Mouse (Mus musculus): ENCODE measurements at regions not wholly inside any gene's neighbourhood (a gene's known extent, or its start where the extent isn't known, plus 50 kb on each side); places are given as distances from the start of the nearest gene placed in this dataset.

DNA sequence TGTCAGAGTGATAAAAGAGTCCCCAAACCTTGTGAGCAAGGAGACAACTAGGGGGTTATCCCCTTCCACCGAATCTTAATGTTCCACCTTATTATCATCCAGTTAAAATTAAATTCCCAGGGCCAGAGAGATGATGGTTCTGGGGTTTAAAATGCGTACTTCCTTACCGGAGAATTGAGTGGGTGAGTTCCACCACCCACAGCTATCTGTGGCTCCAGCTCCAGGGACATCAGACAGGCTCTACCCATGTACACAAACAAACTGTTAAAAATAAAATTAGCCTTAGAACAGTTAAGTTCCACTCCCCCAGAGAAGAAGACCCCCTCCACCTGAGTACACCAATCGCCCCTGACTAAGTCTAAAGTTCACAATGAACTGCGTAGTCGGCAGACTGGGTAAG is 52.0 kb upstream of the Mgat5 start:
- CTCF ChIA-PET = no interaction called here
- POLR2A ChIA-PET = interaction anchor here in 1 of 4 experiments (0.6 kb wide), 1 partner anchor 35 kb away, joined by 4 read pairs; no protein-coding TSS in a partner anchor

DNA sequence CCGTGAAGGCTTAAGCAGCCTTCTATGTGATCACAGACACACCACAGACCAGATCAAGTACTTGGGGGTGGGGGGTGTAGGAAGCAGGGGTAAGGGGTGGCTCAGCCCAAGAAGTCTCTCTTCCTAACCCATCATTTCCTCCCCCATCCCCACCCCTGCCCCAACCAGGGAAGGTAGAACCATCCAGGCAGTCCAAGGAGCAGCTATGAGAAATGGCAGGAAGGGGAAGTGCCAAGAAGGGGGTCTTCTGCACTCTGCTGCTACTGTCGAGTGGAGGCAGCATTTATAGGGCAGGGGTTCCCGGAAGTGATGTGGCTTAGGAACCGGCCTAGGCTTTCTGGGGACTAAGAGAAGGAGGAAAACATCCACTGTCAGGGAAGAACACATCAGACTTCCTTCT is 69.3 kb upstream of the Mgat5 start:
- ChIA-PET POLR2A (no interaction called here), CTCF (no interaction called here)

- CTCF ChIA-PET = interaction anchor here in 1 of 4 experiments (0.6 kb wide), 1 partner anchor 269 kb away, joined by 3 read pairs; no protein-coding TSS in a partner anchor
- POLR2A ChIA-PET = interaction anchor here in 1 of 4 experiments (0.6 kb wide), 1 partner anchor 122 kb away, joined by 3 read pairs; no protein-coding TSS in a partner anchor
Observed at GRCm38 (mm10) chr1:127131871-127132270, 72.9 kb upstream of the Mgat5 start.

- POLR2A ChIA-PET = no interaction called here
- CTCF ChIA-PET = interaction anchor here in 1 of 4 experiments (0.6 kb wide), 1 partner anchor 36 kb away, joined by 4 read pairs; no protein-coding TSS in a partner anchor
Observed at GRCm38 (mm10) chr1:127124862-127125261, 80.0 kb upstream of the Mgat5 start.

GRCm38 (mm10) chr1:127118019-127118418 is 86.8 kb upstream of the Mgat5 start:
- CTCF ChIA-PET = no interaction called here
- POLR2A ChIA-PET = interaction anchor here in 1 of 4 experiments (0.6 kb wide), 1 partner anchor 53 kb away, joined by 3 read pairs; no protein-coding TSS in a partner anchor

DNA sequence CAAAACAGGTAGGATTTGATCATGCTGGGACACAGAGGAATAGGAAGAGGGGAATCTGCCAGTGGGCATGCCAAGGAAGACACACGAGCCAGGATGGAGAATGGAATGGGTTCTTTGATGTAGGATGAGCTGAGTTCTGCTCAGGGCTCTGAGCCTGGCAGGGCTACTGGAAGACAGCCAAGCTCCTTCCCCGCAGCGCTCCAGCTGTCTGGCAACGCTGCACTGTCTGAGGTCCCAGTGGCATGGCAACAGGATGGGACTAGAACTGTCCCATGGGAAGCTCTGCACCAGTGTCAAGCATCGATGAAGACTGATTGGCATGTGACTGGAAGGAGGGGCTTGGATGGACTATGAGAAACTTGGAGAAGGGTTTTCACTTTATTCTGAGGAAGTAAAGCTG is 97.3 kb upstream of the Mgat5 start:
- CTCF ChIA-PET = interaction anchor here in 1 of 4 experiments (0.7 kb wide), 1 partner anchor 61 kb away, joined by 3 read pairs; no protein-coding TSS in a partner anchor
- POLR2A ChIA-PET = no interaction called here

DNA sequence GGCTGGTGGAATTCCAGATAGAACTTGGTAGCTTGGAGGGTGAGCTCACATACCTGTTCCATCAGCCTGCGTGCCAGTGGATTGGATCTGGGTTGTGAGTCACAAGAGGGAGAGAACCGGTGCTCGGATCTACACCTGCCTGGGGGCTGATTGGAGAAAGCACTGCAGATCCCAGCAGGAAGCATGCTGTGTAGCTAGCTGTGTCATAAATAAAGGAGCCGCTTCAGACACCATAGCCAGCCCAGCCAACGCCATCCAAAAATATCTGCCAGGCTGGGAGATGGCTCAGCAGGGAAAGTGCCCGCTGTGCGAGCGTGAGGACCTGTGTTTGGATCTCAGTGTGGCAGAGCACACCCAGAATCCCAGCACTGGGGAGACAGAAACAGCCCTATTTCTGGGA is 99.0 kb upstream of the Mgat5 start:
- CTCF ChIA-PET = no interaction called here
- POLR2A ChIA-PET = no interaction called here

DNA sequence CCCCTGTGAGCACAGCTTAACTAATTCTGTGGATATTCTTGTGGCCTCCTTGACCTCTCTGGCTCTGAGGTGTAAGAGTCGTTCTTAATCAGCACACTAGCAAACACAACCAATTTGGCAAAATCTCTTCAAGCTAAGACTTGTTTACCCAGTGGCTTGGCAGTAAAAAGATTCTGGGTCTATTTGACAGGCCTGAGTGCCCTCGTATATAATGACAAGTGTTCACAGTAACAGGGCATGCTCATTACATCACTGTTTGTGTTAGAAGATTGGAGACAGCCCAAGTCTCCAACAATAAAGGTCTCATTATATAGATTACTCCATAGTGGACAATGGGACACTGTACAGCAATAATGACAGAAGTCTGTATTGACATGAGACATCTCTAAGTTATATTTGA is 101.2 kb upstream of the Mgat5 start:
- CTCF ChIA-PET = interaction anchor here in 1 of 4 experiments (0.5 kb wide), 1 partner anchor 291 kb away, joined by 3 read pairs; no protein-coding TSS in a partner anchor
- POLR2A ChIA-PET = no interaction called here

DNA sequence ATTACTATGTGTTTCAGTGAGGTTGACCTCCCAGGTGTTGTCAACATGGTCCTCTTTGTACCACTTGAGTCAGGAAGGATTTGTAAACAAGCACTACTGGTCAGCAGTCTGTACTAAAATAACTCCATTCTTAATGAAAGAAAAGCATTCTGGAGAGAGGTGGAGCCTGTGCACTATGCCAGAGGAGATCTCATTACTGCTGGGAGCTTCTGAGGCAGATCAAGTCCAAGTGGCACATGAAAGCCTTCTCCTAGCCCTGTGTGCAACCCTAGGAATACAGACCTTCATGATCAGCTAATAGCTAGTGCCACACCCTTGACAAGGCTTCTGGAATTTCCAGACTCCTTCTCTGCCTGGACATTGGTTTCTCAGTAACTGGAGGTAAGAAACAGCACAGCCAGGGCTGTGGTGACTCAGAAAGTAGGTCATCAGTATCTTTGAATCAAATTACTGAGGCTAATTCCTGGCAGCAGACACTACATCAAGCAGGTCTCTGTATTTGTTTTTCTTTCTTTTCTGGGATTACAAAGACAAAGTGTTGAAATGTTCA is 105.9 kb upstream of the Mgat5 start:
- POLR2A ChIA-PET = no interaction called here
- CTCF ChIA-PET = interaction anchor here in 1 of 4 experiments (0.6 kb wide), 1 partner anchor 165 kb away, joined by 6 read pairs; no protein-coding TSS in a partner anchor

DNA sequence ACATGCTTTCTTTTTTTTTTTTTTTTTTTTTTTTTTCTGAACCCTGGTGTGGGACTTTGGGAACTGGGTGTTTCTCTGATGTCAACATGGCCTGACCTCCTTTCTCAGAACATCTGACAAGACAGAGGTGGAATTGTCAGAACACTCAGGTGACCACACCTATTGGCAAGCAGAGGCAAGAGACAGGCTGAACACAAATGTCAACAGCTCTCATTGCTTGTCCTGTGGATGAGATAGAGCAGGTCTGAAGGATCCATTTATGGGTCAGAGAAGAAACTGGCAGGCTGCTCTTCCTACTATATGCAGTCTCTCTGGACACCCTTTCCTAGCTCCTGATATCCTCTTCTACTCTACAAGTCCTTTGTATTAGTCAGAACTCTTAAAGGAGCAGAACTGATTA is 117.2 kb upstream of the Mgat5 start:
- CTCF ChIA-PET = no interaction called here
- POLR2A ChIA-PET = no interaction called here

- ChIA-PET CTCF (no interaction called here), POLR2A (no interaction called here)
Observed at GRCm38 (mm10) chr1:127085988-127086387, 118.8 kb upstream of the Mgat5 start.

DNA sequence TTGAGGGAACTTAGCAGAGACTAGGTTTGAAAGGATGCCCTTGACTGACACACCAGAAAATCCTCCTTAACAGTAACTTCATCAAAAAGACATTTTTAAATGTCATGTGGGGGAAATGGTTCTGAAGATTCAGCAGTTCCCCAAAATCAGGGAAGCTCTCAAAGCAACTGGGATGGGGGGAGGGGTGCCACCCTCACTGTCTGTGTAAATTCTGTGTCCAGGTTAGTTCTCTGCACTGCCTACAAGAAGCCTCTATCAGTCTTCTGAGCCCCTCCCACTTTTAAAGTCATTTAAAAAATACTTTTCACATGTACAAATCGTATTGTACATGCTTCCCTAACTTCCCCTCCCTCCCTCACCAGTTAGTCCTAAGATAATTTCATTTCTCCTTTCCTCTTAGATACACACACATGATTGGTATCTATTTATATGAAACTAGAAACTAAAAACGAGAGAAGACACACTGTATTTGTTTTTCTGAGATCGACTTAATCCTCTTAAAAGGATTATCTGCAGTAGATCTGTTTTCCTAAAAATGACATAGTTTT is 121.0 kb upstream of the Mgat5 start:
- ChIA-PET POLR2A (no interaction called here), CTCF (no interaction called here)

GRCm38 (mm10) chr1:127079012-127079411 is 125.8 kb upstream of the Mgat5 start:
- POLR2A ChIA-PET = interaction anchor here in 1 of 4 experiments (0.7 kb wide), 1 partner anchor 164 kb away, joined by 3 read pairs; no protein-coding TSS in a partner anchor

DNA sequence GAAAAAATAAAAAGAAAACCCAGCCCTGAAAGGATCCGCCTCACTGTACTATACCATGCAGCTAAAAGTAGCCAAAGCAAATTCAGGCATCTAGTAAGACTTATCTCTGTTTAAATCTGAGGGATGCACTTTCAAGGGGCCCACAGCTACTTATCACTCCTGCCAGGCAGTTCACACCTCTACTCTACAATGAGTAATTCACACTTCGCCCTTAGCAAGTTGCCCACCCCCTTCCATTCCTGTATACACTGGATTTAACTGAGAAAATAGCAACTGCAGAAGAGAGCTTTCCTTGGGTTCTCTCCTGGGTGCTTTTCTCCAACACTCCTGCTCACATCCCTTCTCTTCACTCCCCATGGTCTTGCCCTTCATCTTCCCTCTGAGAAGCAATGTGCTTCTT is 142.4 kb upstream of the Mgat5 start:
- ChIA-PET CTCF (no interaction called here), POLR2A (no interaction called here)

More at GRCm38 (mm10) chr1:127079012-127079411, 125.8 kb upstream of the Mgat5 start:
- CTCF ChIA-PET = interaction anchor here in 2 of 4 experiments (0.5 to 0.6 kb wide), 2 partner anchors 22 to 405 kb away, joined by 3 to 5 read pairs; no protein-coding TSS in a partner anchor

DNA sequence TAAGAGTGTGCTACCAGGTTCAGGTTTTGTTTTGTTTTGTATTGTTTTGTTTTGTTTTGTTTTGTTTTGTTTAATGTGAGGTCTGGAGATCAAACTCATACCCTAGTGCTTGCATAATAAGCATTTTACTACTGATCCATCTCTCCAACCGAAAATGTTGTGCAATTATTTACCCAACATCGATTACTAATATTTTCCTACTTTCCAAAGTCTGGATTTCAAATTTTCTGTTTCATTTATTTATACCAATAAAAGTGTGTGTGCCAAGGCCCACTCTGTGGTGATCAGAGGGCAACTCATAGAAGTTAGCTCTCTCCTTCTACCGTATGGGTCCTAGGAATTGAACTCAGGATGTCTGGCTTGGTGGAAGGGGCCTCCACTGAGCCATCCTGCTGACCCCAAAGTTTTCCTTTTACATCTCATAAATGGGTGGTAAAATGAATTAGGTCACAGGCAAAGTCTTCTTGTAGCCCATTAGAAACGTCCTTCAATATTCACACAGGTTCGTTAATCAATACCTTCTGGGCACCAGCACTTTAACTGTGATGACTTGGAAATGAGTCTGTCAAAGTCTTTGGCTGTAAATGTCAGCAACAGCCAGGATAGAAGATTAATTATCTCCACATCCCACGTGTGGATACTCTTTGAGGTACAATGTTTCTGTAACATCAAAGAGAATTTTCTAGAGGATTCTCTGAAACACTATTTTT is 158.9 kb upstream of the Mgat5 start:
- CTCF ChIA-PET = no interaction called here
- POLR2A ChIA-PET = no interaction called here

GRCm38 (mm10) chr1:127034748-127035147 is 170.1 kb upstream of the Mgat5 start:
- ChIA-PET POLR2A (no interaction called here), CTCF (no interaction called here)

DNA sequence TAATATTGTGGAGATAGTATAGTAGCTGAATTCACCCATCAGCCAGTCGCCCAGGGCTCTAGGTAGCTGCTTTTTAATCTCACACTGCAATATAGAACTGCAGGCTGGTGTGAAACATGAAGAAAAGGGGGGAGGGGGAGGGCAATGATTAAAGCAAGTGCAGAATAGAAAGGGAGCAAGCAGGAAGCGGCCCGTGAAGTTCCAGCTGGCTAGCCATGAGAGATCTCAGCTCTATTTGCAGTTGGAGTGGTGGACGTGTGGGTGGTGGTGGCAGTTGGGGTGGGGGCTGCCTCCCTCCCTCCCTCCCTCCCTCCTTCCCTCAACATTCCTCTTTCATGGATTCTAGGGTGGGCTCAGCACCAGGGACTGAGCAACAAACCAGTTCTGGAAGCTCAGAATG is 173.3 kb upstream of the Mgat5 start:
- ChIA-PET CTCF (no interaction called here), POLR2A (interaction anchor here in 1 of 4 experiments (1.2 kb wide), 1 partner anchor 17 kb away, joined by 3 read pairs; no protein-coding TSS in a partner anchor)

GRCm38 (mm10) chr1:127028872-127029497 is 175.8 kb upstream of the Mgat5 start:
- ChIA-PET POLR2A (interaction anchor here in 1 of 4 experiments (0.6 kb wide), 1 partner anchor 660 kb away, joined by 3 read pairs; no protein-coding TSS in a partner anchor), CTCF (no interaction called here)

DNA sequence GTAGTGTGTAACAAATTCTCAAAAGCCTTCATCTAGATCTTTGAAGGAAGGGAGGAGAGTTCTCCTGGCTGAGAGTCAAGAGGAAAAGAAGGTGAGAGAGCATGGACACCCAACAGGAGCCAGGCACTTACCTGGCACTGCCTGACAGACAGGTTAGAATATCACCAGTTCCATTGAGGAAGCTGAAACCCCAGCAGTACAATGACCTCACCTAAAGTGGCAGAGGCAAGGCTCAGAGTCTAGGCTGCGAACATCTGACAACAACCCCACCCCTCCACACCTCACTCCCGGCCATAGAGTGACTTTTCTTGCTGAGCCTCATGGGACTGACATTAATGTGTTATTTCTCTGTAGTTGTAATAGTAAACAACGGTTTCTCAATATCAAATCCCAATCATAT is 181.7 kb upstream of the Mgat5 start:
- ChIA-PET CTCF (no interaction called here), POLR2A (no interaction called here)

GRCm38 (mm10) chr1:127017698-127018097 is 187.1 kb upstream of the Nckap5 start:
- ChIA-PET POLR2A (no interaction called here), CTCF (interaction anchor here in 1 of 4 experiments (0.7 to 1.3 kb wide), 3 partner anchors 391 to 478 kb away, joined by 3 to 4 read pairs (median 3); no protein-coding TSS in a partner anchor)
